Mouse (Mus musculus): Measurements from ENCODE around the gene Tspan31.
"Not testable (repeated sequence)": the region's sequence is repeated elsewhere in the genome, so short reads cannot be mapped to it uniquely, and the experiment has no call there.

The Tspan31 gene

GRCm38 (mm10) chr10:127063913-127064870, 5.9 kb downstream of the Tspan31 start:
- DNase-seq (ENCODE audit: low read depth) = no peak

DNA sequence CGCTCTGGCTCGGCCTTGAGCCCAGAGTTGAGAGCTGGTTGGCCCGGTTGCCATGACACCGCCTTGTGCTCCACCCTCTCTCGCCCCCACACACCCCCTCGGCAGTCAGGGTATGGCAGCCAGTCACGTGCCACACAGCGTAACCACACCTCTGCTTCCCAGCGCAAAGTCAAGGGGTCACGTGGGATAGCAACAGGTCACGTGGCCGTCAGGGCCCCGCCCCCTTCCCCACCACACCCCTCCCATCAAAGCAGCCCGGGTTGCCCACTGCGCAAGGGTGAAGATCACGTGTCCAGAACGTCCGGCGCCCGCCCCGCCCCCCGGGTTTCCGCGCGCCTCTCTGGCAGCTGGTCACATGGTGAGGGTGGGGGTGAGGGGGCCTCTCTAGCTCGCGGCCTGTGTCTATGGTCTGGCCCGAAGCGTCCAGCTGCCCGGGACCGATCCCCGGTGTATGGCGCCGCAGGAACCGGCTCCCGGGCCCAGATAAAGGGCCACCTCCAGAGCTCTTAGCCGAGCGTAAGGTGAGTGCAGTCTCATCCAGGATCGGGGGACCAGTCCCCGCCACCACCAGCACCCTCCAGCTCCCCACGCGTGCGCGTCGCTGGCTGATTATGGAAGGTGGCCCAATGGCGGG, 6.7 kb downstream of the Tspan31 start, which contains the start of gene Cdk4:
Gene Cdk4 (plus strand): TSS at position 296 of the 634 bp plus-strand sequence.
- DNase-seq (ENCODE audit: low read depth) = peak; percentile 94

GRCm38 (mm10) chr10:127062503-127062902, 7.6 kb downstream of the Tspan31 start:
- DNase-seq (ENCODE audit: low read depth) = no peak

- DNase-seq (ENCODE audit: low read depth) = not testable (repeated sequence)
Measured at GRCm38 (mm10) chr10:127062101-127062500, 8.0 kb downstream of the Tspan31 start.

DNA sequence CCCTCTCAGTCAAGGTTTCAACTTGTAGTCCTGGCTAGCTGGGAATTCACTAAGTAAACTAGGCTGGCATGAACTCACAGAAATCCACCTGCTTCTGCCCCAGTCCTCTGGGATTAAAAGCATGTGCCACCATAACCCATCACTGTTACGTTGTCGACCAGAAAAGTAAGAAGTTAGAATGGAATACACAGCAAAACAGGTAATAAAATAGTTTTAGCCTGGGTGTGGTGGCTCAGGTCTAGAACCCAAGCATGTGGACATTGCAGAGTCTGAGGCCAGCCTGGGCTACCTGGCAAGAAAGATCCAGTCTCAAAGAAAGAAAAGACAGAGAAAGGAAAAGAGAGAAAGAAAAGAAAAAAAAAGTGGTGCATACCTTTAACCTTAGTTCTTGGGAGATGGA, 8.6 kb downstream of the Tspan31 start:
- no peak for DNase-seq (ENCODE audit: low read depth)

DNA sequence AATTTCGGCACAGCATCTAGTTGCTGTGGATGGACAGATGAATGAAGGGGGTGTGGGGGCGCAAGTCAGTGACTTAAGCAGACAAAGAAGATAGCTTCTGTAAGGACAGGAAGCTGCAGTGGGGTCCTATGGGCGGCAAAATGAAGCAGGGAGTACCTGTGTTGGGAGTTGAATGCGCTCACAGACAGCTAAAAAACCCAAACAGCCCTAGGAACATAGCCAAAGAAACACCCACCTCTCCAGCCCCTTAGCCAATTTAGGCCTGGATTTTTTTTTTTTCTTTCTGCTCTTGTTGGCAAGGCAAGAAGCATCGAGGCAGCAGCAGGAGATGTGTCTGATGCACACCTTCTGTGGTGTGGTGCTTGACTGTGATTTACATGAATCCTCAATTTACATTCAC, 9.0 kb downstream of the Tspan31 start:
- no peak for DNase-seq (ENCODE audit: low read depth)

- no peak for DNase-seq (ENCODE audit: low read depth)
Measured at GRCm38 (mm10) chr10:127059968-127060916, 9.8 kb downstream of the Tspan31 start, which contains the start of gene March9. March9 (minus strand) TSS chr10:127060184.

- DNase-seq (ENCODE audit: low read depth) = no peak
Measured at GRCm38 (mm10) chr10:127059174-127059967, 10.7 kb downstream of the Tspan31 start.

DNA sequence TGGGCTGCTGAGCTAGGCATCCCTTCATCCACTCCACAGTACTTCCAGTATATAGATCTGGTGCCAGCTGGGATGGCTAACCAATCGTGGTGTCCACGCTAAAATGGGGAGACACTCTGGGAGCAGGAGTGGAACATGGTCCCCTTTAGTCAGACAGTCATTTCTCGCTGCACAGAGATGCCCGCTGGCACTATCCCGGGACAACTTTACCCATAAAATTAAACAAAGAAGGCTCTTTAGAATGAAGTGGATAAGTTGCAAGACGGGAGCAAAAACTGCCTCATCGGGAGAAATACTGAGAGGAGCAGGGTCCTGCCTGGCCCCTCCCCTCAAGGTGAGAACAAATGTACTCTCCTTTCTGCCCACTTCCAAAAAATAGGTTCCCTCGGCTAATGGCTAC, 11.4 kb downstream of the Tspan31 start:
- no peak for DNase-seq (ENCODE audit: low read depth)

- DNase-seq (ENCODE audit: low read depth) = no peak
Measured at GRCm38 (mm10) chr10:127058161-127058560, 11.9 kb downstream of the Tspan31 start.

GRCm38 (mm10) chr10:127056490-127056889, 13.6 kb downstream of the Tspan31 start:
- DNase-seq (ENCODE audit: low read depth) = no peak

DNA sequence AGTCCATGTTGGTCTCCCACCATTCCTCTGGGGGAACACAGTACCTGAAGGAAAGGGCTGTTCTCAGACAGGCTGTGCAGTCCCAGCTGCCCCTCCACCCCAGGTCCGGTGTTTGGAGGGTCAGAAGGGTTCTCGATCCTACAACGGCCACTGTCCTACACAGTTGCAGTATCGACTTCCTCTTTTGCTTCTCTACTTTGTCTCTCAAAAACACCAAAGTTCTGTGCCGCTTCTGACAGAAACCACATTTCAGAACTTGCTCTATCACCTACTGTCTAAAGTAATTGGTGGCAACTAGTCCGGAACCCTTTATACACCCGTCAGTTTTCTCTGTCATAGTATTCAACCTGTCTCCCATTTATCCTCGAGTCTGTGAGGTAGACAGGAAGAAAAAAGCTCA, 14.7 kb downstream of the Tspan31 start:
- DNase-seq (ENCODE audit: low read depth) = no peak

- DNase-seq (ENCODE audit: low read depth) = no peak
Measured at GRCm38 (mm10) chr10:127054646-127055045, 15.4 kb downstream of the Tspan31 start.

- DNase-seq (ENCODE audit: low read depth) = no peak
Measured at GRCm38 (mm10) chr10:127050119-127050474, 20.0 kb downstream of the Tspan31 start.

DNA sequence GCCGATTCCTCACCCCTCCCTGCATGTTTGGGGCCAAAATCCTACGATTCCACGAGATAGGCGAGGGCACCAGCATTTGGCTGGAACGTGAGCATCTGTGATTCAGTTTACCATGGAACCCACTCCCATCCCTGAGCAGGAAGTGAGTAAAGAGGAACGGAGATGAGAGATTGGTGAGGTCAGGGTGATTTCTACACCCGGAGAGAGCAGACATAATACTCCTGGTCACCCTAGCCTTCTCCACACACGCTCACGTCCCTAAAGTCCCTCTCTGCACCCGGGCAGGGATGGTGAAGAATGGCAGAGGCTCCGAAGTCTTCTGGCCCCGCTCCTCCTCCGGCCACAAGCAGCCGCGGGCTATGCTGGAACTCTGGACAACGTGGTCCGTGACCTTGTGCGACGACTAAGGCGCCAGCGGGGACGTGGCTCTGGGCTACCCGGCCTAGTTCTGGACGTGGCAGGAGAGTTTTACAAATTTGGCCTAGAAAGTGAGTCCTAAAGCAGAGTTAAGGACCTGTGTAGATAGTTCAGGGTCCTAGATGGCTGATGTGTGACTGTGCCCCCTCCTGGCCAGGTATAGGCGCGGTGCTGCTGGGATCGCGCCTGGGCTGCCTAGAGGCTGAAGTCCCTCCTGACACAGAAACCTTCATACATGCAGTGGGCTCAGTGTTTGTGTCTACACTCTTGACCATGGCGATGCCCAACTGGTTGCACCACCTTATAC, 20.5 kb downstream of the Tspan31 start:
- DNase-seq (ENCODE audit: low read depth) = no peak

DNA sequence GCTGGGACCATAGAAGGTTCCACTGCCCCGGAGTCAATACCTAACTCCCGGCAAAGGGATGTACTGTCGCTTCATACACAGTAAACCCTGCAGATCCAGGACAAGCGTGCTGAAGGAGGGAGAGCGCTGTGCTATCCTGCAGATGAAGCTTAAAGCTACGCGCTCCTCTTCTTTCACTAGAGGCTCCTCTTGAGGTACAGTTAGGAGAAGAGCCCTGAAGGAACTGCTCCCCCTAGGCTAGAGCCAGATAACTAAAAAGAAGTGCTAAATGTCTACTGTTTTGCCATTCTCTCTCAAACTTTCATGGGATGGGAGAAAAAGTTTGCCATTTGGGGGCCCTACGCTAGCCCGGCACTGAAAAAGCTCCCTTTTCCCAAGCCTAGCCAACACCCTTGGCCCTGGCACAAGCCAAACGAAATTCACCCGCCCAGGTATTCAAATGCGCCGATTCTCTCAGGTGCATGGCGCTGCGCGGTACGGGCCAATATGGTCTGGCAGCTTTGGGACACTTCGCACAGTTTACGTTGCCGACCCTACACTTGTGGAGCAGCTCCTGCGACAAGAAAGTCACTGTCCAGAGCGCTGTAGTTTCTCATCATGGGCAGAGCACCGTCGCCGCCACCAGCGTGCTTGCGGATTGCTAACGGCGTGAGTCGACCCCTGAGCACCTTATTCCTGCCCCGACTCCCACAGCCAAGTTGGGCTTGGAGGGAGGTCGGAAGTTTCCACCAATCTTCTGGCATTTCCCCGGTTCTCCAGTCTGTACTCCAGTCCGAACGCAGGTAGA, 21.3 kb downstream of the Tspan31 start:
- no peak for DNase-seq (ENCODE audit: low read depth)

DNA sequence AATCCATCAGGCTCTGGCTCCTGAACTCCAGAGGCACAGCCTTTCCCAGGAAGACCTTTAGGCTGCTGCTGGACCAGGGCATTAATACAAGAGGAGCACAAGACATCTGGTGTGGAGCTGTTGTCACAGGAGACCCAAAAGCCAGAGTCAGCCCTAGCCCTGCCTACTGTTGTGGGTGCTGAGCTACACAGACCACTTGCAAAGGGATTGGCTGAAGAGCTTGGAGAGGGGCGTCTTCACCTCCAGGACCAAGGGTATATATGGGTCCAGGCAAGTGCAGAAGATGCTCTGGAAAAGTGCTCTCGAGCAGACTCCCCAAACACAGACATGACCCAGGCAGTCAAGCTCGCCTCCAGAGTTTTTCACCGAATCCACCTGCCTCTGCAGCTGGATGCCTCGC, 22.1 kb downstream of the Tspan31 start, which contains the start of gene Cyp27b1:
Gene Cyp27b1 (plus strand): TSS at position 297 of the 400 bp plus-strand sequence.
- DNase-seq (ENCODE audit: low read depth) = no peak

- DNase-seq (ENCODE audit: low read depth) = no peak
Measured at GRCm38 (mm10) chr10:127043187-127043586, 26.9 kb downstream of the Tspan31 start.

DNA sequence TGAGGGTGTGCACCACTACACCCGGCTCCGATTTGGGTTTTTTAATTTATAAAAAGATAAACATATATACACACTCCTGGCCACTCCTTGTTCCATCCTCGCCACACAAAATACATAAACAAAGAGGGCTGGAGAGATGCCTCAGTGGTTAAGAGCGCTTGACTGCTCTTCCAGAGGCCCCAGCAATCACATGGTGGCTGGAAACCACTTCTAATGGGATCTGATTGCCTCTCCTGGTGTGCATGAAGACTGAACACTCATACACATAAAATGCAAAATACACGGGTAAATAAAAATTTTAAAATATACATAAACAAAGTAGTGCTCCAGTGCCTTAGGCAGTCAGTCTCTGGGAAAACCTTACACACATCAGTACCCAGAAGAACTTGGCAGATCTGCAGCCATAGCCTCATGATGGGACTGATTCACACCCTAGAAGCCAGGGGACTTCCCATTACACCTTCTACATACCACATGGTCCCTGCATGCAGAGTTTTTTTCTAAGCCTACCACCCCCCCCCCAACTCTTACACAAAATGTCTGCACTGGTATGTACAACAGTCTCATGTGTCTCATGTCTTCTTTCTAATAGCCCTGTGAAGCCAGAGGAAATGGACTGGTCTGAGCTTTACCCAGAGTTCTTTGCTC, 27.5 kb downstream of the Tspan31 start:
- DNase-seq (ENCODE audit: low read depth) = no peak
